Mouse (Mus musculus) hindbrain, embryonic 14.5 days (tissue): Measurements from ENCODE around the gene Zfp622. TPM values are rescaled to one million over a fixed set of nuclear protein-coding genes. Genes with fewer than 3 reads are reported as not detected.
"Not testable (repeated sequence)": the region's sequence is repeated elsewhere in the genome, so short reads cannot be mapped to it uniquely, and the experiment has no call there.

Experiments used
- ATAC-seq: fragments of 200-750 bp; cut with Nextera tagmentation; 2 replicates; pipeline ENCODE4 v1.8.0; 2017; ENCODE audit warnings: moderate number of reproducible peaks, mild to moderate bottlenecking, moderate TSS enrichment, moderate library complexity; ENCODE audit not compliant: low FRiP score
- DNase-seq: peaks from one replicate; pipeline ENCODE4 v3.0.0-alpha.2; 2015; ENCODE audit warnings: low spot score
- H3K27ac ChIP-seq: fragments of 300-500 bp; sonication (generic); 2 replicates; pipeline ENCODE4 v1.5.1; 2014; ENCODE audit warnings: mild to moderate bottlenecking, moderate library complexity
- H3K27me3 ChIP-seq: fragments of 300-500 bp; sonication (generic); 2 replicates; pipeline ENCODE4 v1.6.1; 2014; ENCODE audit warnings: mild to moderate bottlenecking, low read length, mixed read lengths; ENCODE audit not compliant: control insufficient read depth, insufficient read depth
- H3K36me3 ChIP-seq: fragments of 300-500 bp; sonication (generic); replicated peaks from 2 replicates; pipeline ENCODE4 v1.6.1; 2014; ENCODE audit not compliant: control insufficient read depth, insufficient read depth
- H3K4me1 ChIP-seq: fragments of 300-500 bp; sonication (generic); replicated peaks from 2 replicates; pipeline ENCODE4 v1.6.1; 2014; ENCODE audit warnings: antibody characterized with exemption, low read length, mixed read lengths; ENCODE audit not compliant: control insufficient read depth, insufficient read depth
- H3K4me2 ChIP-seq: fragments of 300-500 bp; sonication (generic); replicated peaks from 2 replicates; pipeline ENCODE4 v1.6.1; 2014; ENCODE audit warnings: mild to moderate bottlenecking, moderate library complexity
- H3K4me3 ChIP-seq: fragments of 300-500 bp; sonication (generic); replicated peaks from 2 replicates; pipeline ENCODE4 v1.5.1; 2014; ENCODE audit warnings: mild to moderate bottlenecking, low read length
- H3K9ac ChIP-seq: fragments of 300-500 bp; sonication (generic); 2 replicates; pipeline ENCODE4 v1.6.1; 2014
- H3K9me3 ChIP-seq: fragments of 300-500 bp; sonication (generic); 2 replicates; pipeline ENCODE4 v1.6.1; 2016; ENCODE audit warnings: low read length; ENCODE audit not compliant: control insufficient read depth
- WGBS: fragments of 180-500 bp; shearing (Covaris S2); extraction: QIAGEN DNeasy Blood & Tissue Kit; methylation state at CpG from one replicate; pipeline ENCODE4 v1.1.7; 2014; 5-methylcytosine and 5-hydroxymethylcytosine counted together
- polyA plus RNA-seq: library from polyadenylated mRNA; unstranded; fragments of >200 nt; fragmentation: Nextera tagmentation; extraction: Ambion mirVana; gene quantifications from 2 replicates; pipeline ENCODE4 v1.2.1, GENCODE M21; 2014

Gene Zfp622
- polyA plus RNA-seq, 1 experiment from 2014 or later: 37.1 TPM

DNA sequence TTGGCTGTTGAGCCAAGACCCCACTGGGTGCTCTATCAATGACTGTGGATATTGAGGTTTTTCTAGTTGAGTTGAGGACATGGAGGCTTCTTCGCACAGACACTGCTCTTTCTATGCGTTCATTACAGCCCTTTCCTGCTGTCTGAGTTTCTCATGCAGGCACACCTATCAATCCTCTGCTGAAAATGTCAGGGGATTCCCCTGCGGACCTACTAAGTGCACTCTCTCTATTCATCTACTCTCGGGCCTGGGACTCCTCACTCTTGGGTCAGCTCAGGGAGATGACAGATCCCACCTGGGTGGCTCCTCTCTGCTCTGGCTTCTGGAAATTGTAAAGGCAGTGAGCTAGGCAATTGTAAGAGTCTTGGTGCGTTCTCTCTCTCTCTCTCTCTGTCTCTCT, 23.9 kb upstream of the Zfp622 start:
- WGBS: 82% methylated on average over 5 of the region's 5 CpGs
- ATAC-seq: no peak
- no peak for DNase-seq
- H3K4me1 ChIP-seq: no peaks in the 10 kb centered on the region; the same call in 1 of the 2 replicates
- no peak overlapping the region for H3K9ac ChIP-seq
- H3K27me3 ChIP-seq: no peaks in the 10 kb centered on the region
- no peak overlapping the region for H3K4me3 ChIP-seq
- no peak overlapping the region for H3K4me2 ChIP-seq
- no peaks in the 10 kb centered on the region for H3K36me3 ChIP-seq
- no peak overlapping the region for H3K27ac ChIP-seq
- no peaks in the 10 kb centered on the region for H3K9me3 ChIP-seq

- no peaks in the 10 kb centered on the region for H3K4me1 ChIP-seq
- no peak overlapping the region for H3K4me2 ChIP-seq
- H3K36me3 ChIP-seq: no peaks in the 10 kb centered on the region
- ATAC-seq: no peak
- H3K27me3 ChIP-seq: no peaks in the 10 kb centered on the region
- no peak overlapping the region for H3K9ac ChIP-seq
- WGBS: 84% methylated on average over 6 of the region's 6 CpGs
- H3K27ac ChIP-seq: no peak overlapping the region
- DNase-seq: no peak
- no peak overlapping the region for H3K4me3 ChIP-seq
- H3K9me3 ChIP-seq: no peaks in the 10 kb centered on the region
Observed at GRCm38 (mm10) chr15:25966220-25966774, 17.9 kb upstream of the Zfp622 start.

DNA sequence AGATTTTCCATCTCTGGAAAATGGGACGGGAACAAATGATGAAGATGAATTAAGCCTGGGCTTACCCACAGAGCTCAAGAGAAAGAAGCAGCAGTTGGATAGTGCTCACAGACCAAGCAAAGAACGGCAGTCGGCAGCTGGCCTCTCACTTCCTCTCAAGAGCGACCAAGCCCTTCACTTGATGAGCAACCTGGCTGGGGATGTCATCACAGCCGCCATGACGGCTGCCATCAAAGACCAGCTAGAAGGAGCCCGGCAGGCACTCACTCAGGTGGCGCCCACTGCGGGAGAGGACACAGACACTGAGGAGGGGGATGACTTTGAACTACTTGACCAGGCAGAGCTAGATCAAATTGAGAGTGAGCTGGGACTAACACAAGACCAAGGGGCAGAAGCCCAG, 12.6 kb upstream of the Zfp622 start:
- DNase-seq (no peak), ATAC-seq (no peak)
- 92% methylated on average over 9 of the region's 9 CpGs for WGBS
- H3K27me3 ChIP-seq: no peaks in the 10 kb centered on the region
- H3K36me3 ChIP-seq: no peaks in the 10 kb centered on the region
- H3K27ac ChIP-seq: no peak overlapping the region
- H3K9me3 ChIP-seq: no peaks in the 10 kb centered on the region
- H3K4me2 ChIP-seq: no peak overlapping the region
- H3K9ac ChIP-seq: no peak overlapping the region
- H3K4me3 ChIP-seq: no peak overlapping the region
- H3K4me1 ChIP-seq: no peaks in the 10 kb centered on the region

GRCm38 (mm10) chr15:25972758-25973157, 11.4 kb upstream of the Zfp622 start:
- H3K9me3 ChIP-seq: no peaks in the 10 kb centered on the region
- 91% methylated on average over 5 of the region's 5 CpGs for WGBS
- no peaks in the 10 kb centered on the region for H3K36me3 ChIP-seq
- no peaks in the 10 kb centered on the region for H3K27me3 ChIP-seq
- ATAC-seq: no peak
- no peak overlapping the region for H3K27ac ChIP-seq
- H3K9ac ChIP-seq: no peak overlapping the region
- DNase-seq: no peak
- H3K4me2 ChIP-seq: no peak overlapping the region
- H3K4me1 ChIP-seq: no peaks in the 10 kb centered on the region
- H3K4me3 ChIP-seq: no peak overlapping the region

DNA sequence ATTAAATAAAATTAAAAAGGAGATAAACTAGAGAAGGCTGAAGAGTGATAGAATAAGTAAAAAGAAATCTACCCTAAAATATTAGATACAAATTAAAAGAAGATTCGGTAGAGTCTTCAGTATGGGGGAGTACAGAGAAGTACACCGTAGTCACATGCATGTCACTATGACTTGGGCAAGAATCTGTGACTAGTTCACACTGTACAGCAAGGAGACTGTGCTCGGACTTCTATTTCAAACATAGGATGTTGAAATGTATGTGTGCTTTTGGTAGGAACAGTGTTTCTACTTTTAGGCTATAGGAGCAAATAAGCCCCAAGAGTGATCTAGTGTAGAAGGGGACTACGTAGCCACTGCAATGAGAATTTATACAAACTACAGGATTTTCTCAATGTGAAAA, 9.8 kb upstream of the Zfp622 start:
- Histone ChIP-seq H3K4me3 (no peak overlapping the region), H3K9ac (no peak overlapping the region), H3K27me3 (no peaks in the 10 kb centered on the region), H3K27ac (no peak overlapping the region), H3K4me2 (no peak overlapping the region), H3K4me1 (no peaks in the 10 kb centered on the region), H3K9me3 (no peaks in the 10 kb centered on the region), H3K36me3 (no peaks in the 10 kb centered on the region)
- WGBS: 95% methylated on average over 4 of the region's 4 CpGs
- no peak for ATAC-seq
- DNase-seq: no peak

DNA sequence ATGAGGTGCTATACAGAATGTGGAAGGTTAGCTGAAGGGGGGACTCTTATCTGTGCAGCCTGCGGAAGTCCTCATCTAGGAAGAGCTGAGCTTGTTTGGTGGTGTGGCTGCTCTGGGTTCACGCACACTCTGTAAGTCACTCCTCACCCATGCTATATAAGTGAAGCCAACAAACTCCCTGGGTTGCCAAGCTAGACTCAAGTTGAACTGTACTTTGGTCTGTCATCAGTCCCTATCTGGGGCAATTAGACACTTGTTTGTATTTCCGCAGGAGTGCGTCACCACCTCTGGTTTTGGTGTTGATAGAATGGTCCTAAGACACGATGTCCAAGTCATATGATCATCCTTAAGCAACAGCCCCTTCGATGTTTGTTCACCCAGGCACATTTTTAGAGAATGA, 8.4 kb upstream of the Zfp622 start:
- no peak for ATAC-seq
- no peak overlapping the region for H3K4me3 ChIP-seq

GRCm38 (mm10) chr15:25983614-25984013, 552 bp upstream of the Zfp622 start:
- WGBS: 21% methylated on average over 6 of the region's 6 CpGs
- H3K27me3 ChIP-seq, DNase-seq, H3K9me3 ChIP-seq: not testable (repeated sequence)
- peak; percentile 35 for ATAC-seq
- Histone ChIP-seq H3K36me3 (peaks cover 19% of the 10 kb centered on the region), H3K4me1 (peaks cover 18% of the 10 kb centered on the region), H3K4me2 (peak overlapping the region; percentile 93), H3K9ac (peak overlapping the region; percentile 76), H3K4me3 (peak overlapping the region; percentile 98), H3K27ac (peak overlapping the region; percentile 90)

More for the DNA sequence above, 8.4 kb upstream of the Zfp622 start:
- Histone ChIP-seq H3K9ac (no peak overlapping the region), H3K36me3 (no peaks in the 10 kb centered on the region), H3K27ac (no peak overlapping the region), H3K9me3 (no peaks in the 10 kb centered on the region), H3K4me1 (no peaks in the 10 kb centered on the region), H3K27me3 (no peaks in the 10 kb centered on the region), H3K4me2 (no peak overlapping the region)
- DNase-seq: no peak
- 92% methylated on average over 6 of the region's 6 CpGs for WGBS

- peak overlapping the region; percentile 91 for H3K9ac ChIP-seq
- ATAC-seq: no peak
Observed at GRCm38 (mm10) chr15:25984734-25985492, 747 bp downstream of the Zfp622 start.

DNA sequence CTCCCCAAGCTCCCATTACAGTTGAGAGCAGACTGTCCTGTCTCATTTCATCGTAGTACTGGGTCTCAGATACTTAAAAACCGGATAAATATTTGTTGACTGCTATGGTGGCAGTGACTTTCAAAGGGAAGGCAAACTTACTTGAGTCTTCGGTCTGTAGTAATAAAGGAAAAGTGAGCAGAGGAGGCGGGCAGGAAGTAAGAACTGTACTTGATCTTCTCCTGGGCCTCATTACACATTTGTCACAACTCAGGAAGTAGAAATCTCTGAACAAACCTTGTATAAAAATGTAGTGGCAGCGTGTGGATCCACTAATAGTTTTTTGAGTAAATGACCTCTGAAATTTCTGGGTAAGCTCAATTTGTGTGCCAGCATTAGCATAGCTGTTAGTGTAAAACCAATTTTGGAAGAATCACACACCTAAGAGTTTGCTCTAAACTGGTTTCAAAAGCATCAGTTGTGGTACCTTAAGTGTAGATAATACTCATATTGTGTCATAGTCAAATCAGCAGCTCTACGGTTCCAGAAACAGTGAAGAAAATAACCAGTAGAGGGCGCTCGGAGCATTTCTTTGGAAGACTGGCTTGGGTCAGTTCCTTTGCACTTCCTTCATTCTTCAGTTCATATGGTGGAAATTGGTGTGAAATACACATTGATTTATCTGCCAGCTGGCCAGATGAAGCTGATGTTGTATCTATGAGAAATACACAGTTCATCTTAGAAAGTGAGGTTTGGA, 9.0 kb downstream of the Zfp622 start:
- Histone ChIP-seq H3K27ac (no peak overlapping the region), H3K4me2 (no peak overlapping the region), H3K4me1 (no peaks in the 10 kb centered on the region), H3K4me3 (no peak overlapping the region), H3K36me3 (peaks cover 70% of the 10 kb centered on the region), H3K9ac (no peak overlapping the region), H3K27me3 (no peaks in the 10 kb centered on the region), H3K9me3 (no peaks in the 10 kb centered on the region)
- ATAC-seq (no peak), DNase-seq (peak; percentile 87)
- WGBS: 59% methylated on average over 8 of the region's 8 CpGs

More at GRCm38 (mm10) chr15:25984734-25985492, 747 bp downstream of the Zfp622 start:
- no peak for DNase-seq
- WGBS: 0% methylated on average over 71 of the region's 71 CpGs
- peak overlapping the region; percentile 98 for H3K4me3 ChIP-seq
- H3K9me3 ChIP-seq: no peaks in the 10 kb centered on the region
- H3K27me3 ChIP-seq: no peaks in the 10 kb centered on the region
- peak overlapping the region; percentile 93 for H3K4me2 ChIP-seq
- peak overlapping the region; percentile 90 for H3K27ac ChIP-seq
- H3K36me3 ChIP-seq: peaks cover 30% of the 10 kb centered on the region
- H3K4me1 ChIP-seq: peaks cover 18% of the 10 kb centered on the region
